Mouse (Mus musculus) midbrain, embryonic 11.5 days (tissue): ENCODE measurements at regions not wholly inside any gene's neighbourhood (a gene's known extent, or its start where the extent isn't known, plus 50 kb on each side); places are given as distances from the start of the nearest gene placed in this dataset.
A peak's percentile ranks its signal among the peaks of the same experiment; 100 is the strongest.

ENCODE experiments used
- ATAC-seq: fragments of 200-750 bp; cut with Nextera tagmentation; 2 replicates; pipeline ENCODE4 v1.8.0; 2017; ENCODE audit warnings: moderate TSS enrichment, moderate library complexity; ENCODE audit not compliant: low FRiP score
- DNase-seq: peaks from one replicate; pipeline ENCODE4 v3.0.0; 2015; ENCODE audit warnings: low spot score; ENCODE audit errors: missing footprints
- H3K27ac ChIP-seq: fragments of 300-500 bp; sonication (generic); 2 replicates; pipeline ENCODE4 v1.5.1; 2014; ENCODE audit warnings: low read depth, low read length
- H3K27me3 ChIP-seq: fragments of 300-500 bp; sonication (generic); 2 replicates; pipeline ENCODE4 v1.6.1; 2014; ENCODE audit warnings: mild to moderate bottlenecking, low read length, moderate library complexity, mixed read lengths; ENCODE audit not compliant: control insufficient read depth, insufficient read depth
- H3K36me3 ChIP-seq: fragments of 300-500 bp; sonication (generic); 2 replicates; pipeline ENCODE4 v1.6.1; 2014; ENCODE audit warnings: mild to moderate bottlenecking, low read length, moderate library complexity, mixed read lengths; ENCODE audit not compliant: control insufficient read depth, insufficient read depth
- H3K4me1 ChIP-seq: fragments of 300-500 bp; sonication (generic); 2 replicates; pipeline ENCODE4 v1.6.1; 2014; ENCODE audit warnings: low read length; ENCODE audit not compliant: control insufficient read depth, insufficient read depth
- H3K4me2 ChIP-seq: fragments of 300-500 bp; sonication (generic); 2 replicates; pipeline ENCODE4 v1.6.1; 2014; ENCODE audit warnings: mild to moderate bottlenecking, moderate library complexity
- H3K4me3 ChIP-seq: fragments of 300-500 bp; sonication (generic); 2 replicates; pipeline ENCODE4 v1.5.1; 2014; ENCODE audit warnings: low read depth, low read length
- H3K9ac ChIP-seq: fragments of 300-500 bp; sonication (generic); 2 replicates; pipeline ENCODE4 v1.6.1; 2014; ENCODE audit warnings: low read length
- H3K9me3 ChIP-seq: fragments of 300-500 bp; sonication (generic); 2 replicates; pipeline ENCODE4 v1.6.1; 2016; ENCODE audit warnings: low read length; ENCODE audit not compliant: control insufficient read depth
- WGBS: fragments of 180-500 bp; shearing (Covaris S2); extraction: QIAGEN DNeasy Blood & Tissue Kit; methylation state at CpG from one replicate; pipeline ENCODE4 v1.1.7; 2014; 5-methylcytosine and 5-hydroxymethylcytosine counted together

DNA sequence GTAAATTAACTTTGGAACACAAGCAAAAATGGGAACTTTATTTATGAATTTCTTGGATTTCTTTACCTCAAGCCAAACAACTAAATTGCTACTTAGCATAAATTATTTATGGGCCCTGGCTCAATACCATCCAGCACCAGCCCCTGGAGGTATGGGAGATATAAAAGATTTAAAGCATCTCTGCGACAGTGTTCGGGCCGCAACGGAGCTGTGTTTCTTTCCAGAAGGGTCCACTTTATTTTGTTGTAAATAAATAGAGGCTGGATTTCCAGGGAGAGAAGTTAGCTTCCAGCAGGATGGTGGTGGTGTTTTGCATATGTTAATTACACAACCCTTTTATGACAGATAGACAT is 404.5 kb upstream of the Pou3f2 start:
- peaks cover 6% of the 10 kb centered on the region; the same call in 1 of the 2 replicates for H3K4me1 ChIP-seq
- DNase-seq (no peak), ATAC-seq (no peak)
- no peak overlapping the region for H3K27ac ChIP-seq
- H3K4me2 ChIP-seq, result no peak overlapping the region
- no peak overlapping the region for H3K4me3 ChIP-seq
- no peak overlapping the region for H3K9ac ChIP-seq
- H3K27me3 ChIP-seq, result no peaks in the 10 kb centered on the region
- no peaks in the 10 kb centered on the region for H3K9me3 ChIP-seq
- WGBS, result 80% methylated on average over 4 of the region's 4 CpGs
- H3K36me3 ChIP-seq, result no peaks in the 10 kb centered on the region

DNA sequence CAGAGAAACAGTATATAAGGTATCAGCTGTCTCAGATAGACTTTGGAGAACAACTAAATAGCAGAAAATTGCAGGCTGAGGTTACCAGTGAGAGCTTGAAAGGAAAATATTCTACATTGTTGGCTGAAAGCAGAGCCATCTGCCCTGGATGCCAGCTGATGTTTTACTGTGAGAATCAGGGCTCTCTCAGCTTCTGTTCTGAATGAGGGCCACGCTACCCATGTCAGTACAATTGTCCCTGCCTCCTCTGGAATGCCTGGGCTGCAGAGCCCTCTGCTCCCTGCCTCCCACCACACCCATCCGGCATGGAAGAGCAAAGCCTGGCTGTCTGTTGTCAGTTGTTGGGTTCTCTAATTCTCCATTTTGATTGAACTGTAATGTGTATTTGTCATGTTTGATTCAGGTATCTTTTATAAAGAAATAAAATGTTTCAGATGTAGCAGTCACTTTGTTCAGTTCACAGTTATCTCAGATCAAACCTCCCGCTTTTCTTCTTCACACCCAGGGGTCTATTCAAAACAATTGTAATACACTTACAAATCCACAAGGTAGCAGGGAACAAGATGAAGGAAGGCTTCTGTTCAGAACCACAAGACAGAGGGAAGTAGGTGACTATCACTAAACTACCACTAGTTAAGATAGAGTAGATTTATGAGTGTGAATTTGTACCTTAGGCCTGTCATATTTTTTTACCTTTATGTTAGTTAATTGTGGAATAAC is 404.0 kb upstream of the Pou3f2 start:
- H3K9me3 ChIP-seq, result no peaks in the 10 kb centered on the region
- H3K27me3 ChIP-seq, result no peaks in the 10 kb centered on the region
- 36% methylated on average over 3 of the region's 3 CpGs for WGBS
- no peaks in the 10 kb centered on the region for H3K36me3 ChIP-seq
- peak; percentile 84 for DNase-seq
- H3K4me3 ChIP-seq, result no peak overlapping the region
- no peak overlapping the region; the same call in 1 of the 2 replicates for H3K27ac ChIP-seq
- H3K4me1 ChIP-seq, result peaks cover 6% of the 10 kb centered on the region; the same call in 1 of the 2 replicates
- no peak overlapping the region for H3K9ac ChIP-seq
- ATAC-seq, result peak; percentile 67; the same call in 1 of the 2 replicates
- no peak overlapping the region for H3K4me2 ChIP-seq

DNA sequence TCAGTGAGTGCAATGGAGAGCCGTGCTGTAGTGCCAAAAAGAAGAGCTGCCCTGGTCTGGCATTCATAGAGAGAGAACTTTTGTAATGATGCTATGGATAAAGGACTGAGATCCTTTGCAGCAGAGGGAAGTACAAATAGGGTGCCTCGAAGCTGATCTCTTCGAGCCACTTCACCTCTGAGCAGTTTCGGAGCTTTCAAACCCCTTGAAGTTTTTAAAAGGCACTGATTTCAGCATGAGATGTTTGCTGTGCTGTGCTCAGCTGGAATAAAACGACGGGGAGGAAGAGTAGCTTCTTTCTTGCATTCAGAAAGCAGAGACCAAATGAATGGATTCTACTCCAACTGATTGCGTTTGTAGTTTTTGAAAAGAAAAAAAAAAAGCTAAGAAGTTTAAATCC is 392.5 kb upstream of the Pou3f2 start:
- Histone ChIP-seq H3K4me3 (no peak overlapping the region), H3K4me2 (peak overlapping the region; percentile 13; the same call in 1 of the 2 replicates), H3K27ac (no peak overlapping the region), H3K27me3 (no peaks in the 10 kb centered on the region), H3K9me3 (no peaks in the 10 kb centered on the region), H3K9ac (no peak overlapping the region), H3K4me1 (peaks cover 3% of the 10 kb centered on the region; the same call in 1 of the 2 replicates), H3K36me3 (no peaks in the 10 kb centered on the region)
- no peak for DNase-seq
- ATAC-seq, result peak; percentile 35; the same call in 1 of the 2 replicates
- WGBS, result 14% methylated on average over 7 of the region's 7 CpGs

DNA sequence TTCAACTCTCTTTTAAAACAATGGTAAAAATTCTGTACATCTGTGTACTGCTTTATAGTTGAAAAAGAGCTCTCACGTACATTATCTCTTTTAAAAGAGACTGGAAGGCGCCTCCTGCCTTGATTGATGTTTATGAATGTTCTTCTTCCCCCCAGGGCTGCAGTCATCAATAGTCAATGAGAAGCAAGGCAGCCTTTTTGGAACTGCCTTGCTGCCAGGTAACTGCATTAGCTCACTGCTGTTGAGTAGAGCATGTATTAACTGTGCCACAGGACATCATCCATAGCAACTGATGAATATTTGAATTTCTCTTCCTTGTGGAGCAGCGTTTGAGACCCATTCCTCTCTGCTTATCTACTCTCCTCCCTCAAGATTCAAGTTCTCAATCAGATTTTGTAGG is 387.2 kb upstream of the Pou3f2 start:
- 72% methylated on average over 3 of the region's 3 CpGs for WGBS
- no peaks in the 10 kb centered on the region for H3K27me3 ChIP-seq
- no peaks in the 10 kb centered on the region for H3K36me3 ChIP-seq
- H3K4me1 ChIP-seq, result no peaks in the 10 kb centered on the region
- no peak overlapping the region for H3K27ac ChIP-seq
- H3K9ac ChIP-seq, result no peak overlapping the region
- H3K4me3 ChIP-seq, result no peak overlapping the region
- no peaks in the 10 kb centered on the region for H3K9me3 ChIP-seq
- DNase-seq, result no peak
- ATAC-seq, result no peak
- no peak overlapping the region for H3K4me2 ChIP-seq

DNA sequence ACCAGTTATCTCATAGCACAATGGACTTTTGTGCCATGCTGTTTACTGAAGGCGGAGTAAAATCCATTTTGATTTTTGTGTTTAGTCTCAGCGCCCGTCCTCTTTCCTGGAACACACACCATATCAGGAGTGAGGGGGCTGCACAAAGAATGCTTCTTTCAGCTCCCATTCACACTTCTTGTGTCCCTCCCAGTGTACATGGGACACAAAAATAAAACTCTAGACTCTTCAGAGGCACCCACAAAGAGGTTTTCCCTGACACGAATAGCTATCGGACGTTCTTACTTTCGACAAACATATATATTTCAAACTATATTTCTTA is 347.9 kb upstream of the Pou3f2 start:
- H3K36me3 ChIP-seq, result no peaks in the 10 kb centered on the region
- H3K9ac ChIP-seq, result peak overlapping the region; percentile 29
- H3K27ac ChIP-seq, result peak overlapping the region; percentile 94
- H3K4me3 ChIP-seq, result no peak overlapping the region
- WGBS, result 24% methylated on average over 7 of the region's 7 CpGs
- peak overlapping the region; percentile 30 for H3K4me2 ChIP-seq
- H3K27me3 ChIP-seq, result no peaks in the 10 kb centered on the region
- no peak for ATAC-seq
- peaks cover 26% of the 10 kb centered on the region for H3K4me1 ChIP-seq
- H3K9me3 ChIP-seq, result no peaks in the 10 kb centered on the region
- peak; percentile 95 for DNase-seq

DNA sequence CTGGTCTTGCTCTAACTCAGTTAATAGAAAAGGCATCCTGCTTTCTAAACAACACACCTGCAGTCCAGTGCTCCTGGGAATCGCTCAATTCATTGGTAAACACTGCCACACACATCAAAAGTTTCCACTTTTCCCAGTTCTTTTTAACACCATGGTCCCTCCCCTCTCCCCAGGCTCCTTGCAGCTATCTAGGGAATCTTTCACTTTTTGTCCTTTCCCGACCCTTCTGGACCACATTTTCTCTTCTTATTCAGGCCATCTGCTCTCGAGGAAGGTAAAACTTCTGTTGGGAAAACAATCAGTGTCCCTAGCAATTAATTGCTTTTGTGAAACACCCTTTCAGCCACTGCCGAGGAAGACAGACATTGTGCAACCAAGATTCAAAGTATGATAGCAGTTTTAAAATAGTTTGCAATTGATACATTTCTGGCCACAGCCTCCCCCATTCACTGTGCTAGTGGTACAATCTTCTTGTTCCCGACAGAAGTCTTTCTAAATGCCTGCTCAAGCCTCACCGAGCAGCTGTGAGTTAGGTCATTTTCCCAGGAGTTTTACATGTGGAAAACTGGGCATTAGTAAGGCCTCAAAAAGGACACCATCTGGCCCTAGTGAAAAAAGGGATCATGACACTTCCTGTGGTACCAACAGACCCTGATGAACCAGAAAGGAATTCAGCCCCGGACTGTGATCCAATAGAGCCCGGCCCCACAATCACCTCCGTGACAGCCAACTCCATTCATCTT is 347.4 kb upstream of the Pou3f2 start:
- Histone ChIP-seq H3K4me1 (peaks cover 26% of the 10 kb centered on the region), H3K4me2 (peak overlapping the region; percentile 30), H3K4me3 (peak overlapping the region; percentile 9; the same call in 1 of the 2 replicates), H3K9ac (peak overlapping the region; percentile 29), H3K27ac (peak overlapping the region; percentile 94), H3K27me3 (no peaks in the 10 kb centered on the region), H3K9me3 (no peaks in the 10 kb centered on the region), H3K36me3 (no peaks in the 10 kb centered on the region)
- ATAC-seq (peak; percentile 91), DNase-seq (peak; percentile 98)
- WGBS, result 1% methylated on average over 9 of the region's 9 CpGs

DNA sequence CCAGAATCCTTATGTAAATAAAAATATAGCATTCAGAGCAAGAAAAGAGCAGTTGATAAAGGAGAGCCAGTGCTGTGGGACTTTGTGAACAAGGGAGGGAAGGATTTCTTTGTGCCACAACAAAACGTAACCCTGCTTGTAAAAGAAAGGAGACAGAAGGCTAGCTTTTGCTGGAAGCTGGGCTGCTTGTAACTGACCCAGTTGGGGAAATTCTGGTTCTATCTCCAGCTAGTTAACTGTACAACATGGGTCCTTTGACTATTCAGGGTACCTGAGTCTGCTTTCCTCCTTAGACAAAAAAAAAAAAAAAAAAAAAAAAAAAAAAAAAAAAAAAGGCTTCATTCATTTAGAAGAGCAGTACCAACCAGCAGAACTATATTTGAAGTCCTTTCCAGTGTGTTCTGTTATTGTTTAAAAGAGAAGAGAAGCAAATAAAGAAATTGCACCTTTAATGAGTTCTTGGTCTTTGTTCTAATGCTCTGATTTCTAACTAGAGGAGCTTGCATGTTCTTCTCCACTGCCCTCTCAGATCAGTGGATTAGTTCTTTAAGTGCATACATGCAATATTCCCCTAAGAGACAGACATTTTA is 345.8 kb upstream of the Pou3f2 start:
- H3K27me3 ChIP-seq, result no peaks in the 10 kb centered on the region
- no peak overlapping the region for H3K4me3 ChIP-seq
- H3K27ac ChIP-seq, result peak overlapping the region; percentile 94
- peaks cover 26% of the 10 kb centered on the region for H3K4me1 ChIP-seq
- WGBS, result 4% methylated on average over 1 of the region's 1 CpGs
- no peaks in the 10 kb centered on the region for H3K9me3 ChIP-seq
- H3K9ac ChIP-seq, result peak overlapping the region; percentile 59
- ATAC-seq (no peak), DNase-seq (peak; percentile 94)
- H3K4me2 ChIP-seq, result peak overlapping the region; percentile 30
- H3K36me3 ChIP-seq, result no peaks in the 10 kb centered on the region

DNA sequence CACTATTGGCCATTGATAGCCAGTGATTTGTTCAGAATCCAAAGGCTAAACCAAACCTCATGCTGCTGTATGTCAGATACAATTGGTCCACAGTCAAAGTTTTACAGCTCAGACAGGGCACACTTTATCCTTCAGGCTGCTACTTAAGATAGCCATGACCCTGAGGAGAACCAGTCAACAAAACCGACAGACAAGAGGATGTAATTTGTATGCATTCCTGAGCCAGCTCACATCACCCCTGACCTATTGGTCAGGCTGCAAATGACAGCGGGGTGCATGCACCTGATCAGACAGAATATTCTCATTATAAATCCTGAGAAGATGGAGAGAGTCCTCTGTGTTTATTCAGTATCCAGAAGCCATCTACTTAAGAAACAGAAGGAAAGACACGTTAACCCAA is 315.5 kb upstream of the Pou3f2 start:
- ATAC-seq (peak; percentile 88), DNase-seq (no peak)
- H3K27ac ChIP-seq, result no peak overlapping the region
- H3K9me3 ChIP-seq, result no peaks in the 10 kb centered on the region
- H3K4me1 ChIP-seq, result peaks cover 7% of the 10 kb centered on the region
- no peak overlapping the region for H3K4me2 ChIP-seq
- H3K9ac ChIP-seq, result no peak overlapping the region
- H3K4me3 ChIP-seq, result no peak overlapping the region
- no peaks in the 10 kb centered on the region for H3K36me3 ChIP-seq
- 24% methylated on average over 3 of the region's 3 CpGs for whole genome bisulfite sequencing
- H3K27me3 ChIP-seq, result no peaks in the 10 kb centered on the region

DNA sequence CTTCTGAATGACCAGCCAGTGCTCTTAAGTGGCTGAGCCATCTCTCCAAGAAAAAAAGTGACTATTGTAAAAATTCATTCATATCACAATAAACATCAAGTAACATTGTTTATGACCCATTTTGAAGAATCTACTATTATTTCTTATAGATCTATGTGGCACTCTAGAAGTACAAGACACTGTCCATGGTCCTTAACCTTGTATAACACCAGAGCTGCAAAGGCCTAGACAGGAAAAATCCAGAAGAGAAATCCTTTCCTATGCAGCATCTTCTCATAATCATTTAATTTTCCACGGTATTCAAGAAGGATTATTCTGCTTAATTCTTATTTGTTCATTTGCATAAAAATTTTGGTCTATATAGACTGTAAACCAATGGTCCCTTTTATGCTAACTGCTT is 304.7 kb upstream of the Pou3f2 start:
- WGBS, result 85% methylated on average over 1 of the region's 1 CpGs
- Histone ChIP-seq H3K4me3 (no peak overlapping the region), H3K27me3 (no peaks in the 10 kb centered on the region), H3K9ac (no peak overlapping the region), H3K36me3 (no peaks in the 10 kb centered on the region), H3K9me3 (no peaks in the 10 kb centered on the region), H3K27ac (no peak overlapping the region), H3K4me1 (no peaks in the 10 kb centered on the region), H3K4me2 (no peak overlapping the region)
- ATAC-seq (no peak), DNase-seq (no peak)
